Mouse (Mus musculus) cortical plate, adult 2 months (tissue): ENCODE data around the gene Dtnb. TPM values are rescaled to one million over a fixed set of nuclear protein-coding genes. Genes with fewer than 3 reads are reported as not detected.

Source experiments
- H3K27ac ChIP-seq: fragments of 200-500 bp; 2 replicates; pipeline ENCODE4 v1.5.1; 2012; ENCODE audit warnings: low read length, control low read depth, inconsistent platforms; ENCODE audit not compliant: insufficient read depth
- H3K4me1 ChIP-seq: fragments of 200-500 bp; 2 replicates; pipeline ENCODE4 v1.6.1; 2011; ENCODE audit warnings: low read length; ENCODE audit not compliant: control insufficient read depth, insufficient read depth
- H3K4me3 ChIP-seq: fragments of 200-500 bp; 2 replicates; pipeline ENCODE4 v1.5.1; 2011; ENCODE audit warnings: mild to moderate bottlenecking, low read length, control low read depth; ENCODE audit not compliant: insufficient read depth
- CTCF ChIP-seq: fragments of 200-500 bp; IDR thresholded peaks from 2 replicates; pipeline ENCODE4 v1.5.1; 2011; ENCODE audit warnings: mild to moderate bottlenecking, control low read depth, low read length; ENCODE audit not compliant: insufficient read depth; ENCODE audit errors: extremely low read depth
- POLR2A ChIP-seq: fragments of 200-500 bp; IDR thresholded peaks from 2 replicates; pipeline ENCODE4 v1.6.1; 2011; ENCODE audit warnings: mild to moderate bottlenecking, low read length, control low read depth; ENCODE audit not compliant: insufficient read depth; ENCODE audit errors: extremely low read depth
- polyA plus RNA-seq: library from polyadenylated mRNA; depleted of rRNA; stranded (reverse); fragments of >200 nt; gene quantifications from 2 replicates; pipeline ENCODE4 v1.2.3, GENCODE M21; 2012

The Dtnb gene
- polyA plus RNA-seq, 1 experiment = 134 TPM

GRCm38 (mm10) chr12:3568461-3568991 is 3.7 kb upstream of the Dtnb start:
- no peak for TF ChIP-seq CTCF
- 0 out of 2 replicates have a peak, but pooled peaks have one; percentile 23 for TF ChIP-seq POLR2A
- Histone ChIP-seq H3K4me3 (no peak overlapping the region), H3K4me1 (peaks cover 5% of the 10 kb centered on the region), H3K27ac (peak overlapping the region; percentile 60; the same call in 1 of the 2 replicates)

- H3K4me3 ChIP-seq = no peak overlapping the region
- TF ChIP-seq CTCF = no peak
- no peak for TF ChIP-seq POLR2A
- H3K4me1 ChIP-seq = peaks cover 8% of the 10 kb centered on the region
- 0 out of 2 replicates have a peak overlapping the region, but pooled peaks have one; percentile 15 for H3K27ac ChIP-seq
These were observed 1.3 kb upstream of the Dtnb start for GRCm38 (mm10) chr12:3570711-3571400.

- H3K4me3 ChIP-seq = peak overlapping the region; percentile 73
- H3K4me1 ChIP-seq = peaks cover 10% of the 10 kb centered on the region
- H3K27ac ChIP-seq = peak overlapping the region; percentile 98
- TF ChIP-seq CTCF (no peak), POLR2A (no peak)
These were observed 608 bp downstream of the Dtnb start for GRCm38 (mm10) chr12:3572581-3573397.

GRCm38 (mm10) chr12:3573410-3573809 is 1.2 kb downstream of the Dtnb start:
- H3K27ac ChIP-seq = no peak overlapping the region

GRCm38 (mm10) chr12:3574670-3575069 is 2.5 kb downstream of the Dtnb start:
- no peak overlapping the region; the same call in 1 of the 2 replicates for H3K4me3 ChIP-seq
- no peak overlapping the region for H3K27ac ChIP-seq
- TF ChIP-seq POLR2A (no peak), CTCF (no peak)
- H3K4me1 ChIP-seq = peaks cover 8% of the 10 kb centered on the region

More at GRCm38 (mm10) chr12:3573410-3573809, 1.2 kb downstream of the Dtnb start:
- H3K4me1 ChIP-seq = peaks cover 9% of the 10 kb centered on the region
- TF ChIP-seq CTCF (no peak), POLR2A (no peak)
- H3K4me3 ChIP-seq = peak overlapping the region; percentile 73

- Histone ChIP-seq H3K4me3 (no peak overlapping the region), H3K27ac (no peak overlapping the region), H3K4me1 (peaks cover 6% of the 10 kb centered on the region; the same call in 1 of the 2 replicates)
- TF ChIP-seq CTCF = no peak
- no peak for TF ChIP-seq POLR2A
These were observed 7.9 kb downstream of the Dtnb start for GRCm38 (mm10) chr12:3579958-3580530.

GRCm38 (mm10) chr12:3582604-3583003 is 10.4 kb downstream of the Dtnb start:
- no peak for TF ChIP-seq CTCF
- no peak for TF ChIP-seq POLR2A
- Histone ChIP-seq H3K4me3 (no peak overlapping the region), H3K27ac (no peak overlapping the region), H3K4me1 (peaks cover 2% of the 10 kb centered on the region; the same call in 1 of the 2 replicates)

GRCm38 (mm10) chr12:3585525-3585924 is 13.3 kb downstream of the Dtnb start:
- no peak overlapping the region for H3K27ac ChIP-seq
- H3K4me3 ChIP-seq = no peak overlapping the region
- TF ChIP-seq POLR2A = no peak
- H3K4me1 ChIP-seq = no peaks in the 10 kb centered on the region; the same call in 1 of the 2 replicates

GRCm38 (mm10) chr12:3587010-3587409 is 14.8 kb downstream of the Dtnb start:
- H3K4me3 ChIP-seq = no peak overlapping the region
- peaks cover 4% of the 10 kb centered on the region; the same call in 1 of the 2 replicates for H3K4me1 ChIP-seq
- TF ChIP-seq CTCF (no peak), POLR2A (no peak)
- H3K27ac ChIP-seq = no peak overlapping the region

- Histone ChIP-seq H3K27ac (no peak overlapping the region), H3K4me3 (no peak overlapping the region), H3K4me1 (peaks cover 4% of the 10 kb centered on the region; the same call in 1 of the 2 replicates)
- no peak for TF ChIP-seq CTCF
- no peak for TF ChIP-seq POLR2A
These were observed 17.9 kb downstream of the Dtnb start for GRCm38 (mm10) chr12:3590039-3590438.
